Mouse (Mus musculus) telencephalon, adult 2 months (tissue): ENCODE measurements at regions not wholly inside any gene's neighbourhood (a gene's known extent, or its start where the extent isn't known, plus 50 kb on each side); places are given as distances from the start of the nearest gene placed in this dataset.
A peak's percentile ranks its signal among the peaks of the same experiment; 100 is the strongest.

Experiments used
- DNase-seq: peaks from one replicate; pipeline ENCODE4 v3.0.0-alpha.2; 2011; ENCODE audit warnings: low read depth, low spot score

GRCm38 (mm10) chr10:55767571-55767970 is 339.1 kb upstream of the Msl3l2 start:
- DNase-seq, result peak; percentile 12

GRCm38 (mm10) chr10:55769642-55770041 is 337.1 kb upstream of the Msl3l2 start:
- DNase-seq, result no peak

- DNase-seq, result no peak
Measured at GRCm38 (mm10) chr10:55782674-55783469, 323.8 kb upstream of the Msl3l2 start.

GRCm38 (mm10) chr10:55813966-55814365 is 292.8 kb upstream of the Msl3l2 start:
- DNase-seq, result no peak

GRCm38 (mm10) chr10:55851361-55851760 is 255.4 kb upstream of the Msl3l2 start:
- DNase-seq, result no peak

GRCm38 (mm10) chr10:55892606-55893005 is 214.1 kb upstream of the Msl3l2 start:
- DNase-seq, result no peak

GRCm38 (mm10) chr10:55929100-55929499 is 177.6 kb upstream of the Msl3l2 start:
- no peak for DNase-seq

GRCm38 (mm10) chr10:55933993-55934392 is 172.7 kb upstream of the Msl3l2 start:
- no peak for DNase-seq

- DNase-seq, result no peak
Measured at GRCm38 (mm10) chr10:55935447-55935846, 171.3 kb upstream of the Msl3l2 start.

- no peak for DNase-seq
Measured at GRCm38 (mm10) chr10:55962627-55963203, 144.0 kb upstream of the Msl3l2 start.
